ENCODE assay signal across 11 mouse cellular contexts in genomic region chr4:131483958-131484605, GRCm38 (mm10).
DNase-seq lines count a peak whose midpoint lies in the region; ATAC-seq and TF ChIP-seq lines count a peak whose summit lies in the region.
"Had no signal": no experiment of that assay in that cellular context is flagged by ENCODE, and none has a peak within 500 bp of the region (broad histone marks: within the 10 kb centered on the region; RNA-seq: fewer than 3 reads in every experiment).

No protein-coding gene starts in this region.

- no peaks in the 10 kb centered on the region for H3K79me2 ChIP-seq in heart, adult 2 months (replicated peaks; ENCODE audit: control insufficient read depth, insufficient read depth, low read length)

- TF ChIP-seq POLR2A in heart, adult 2 months (IDR thresholded peaks at IDR 0.05; ENCODE audit: insufficient read depth, low read depth, low read length) = no peak

- no peak for TF ChIP-seq EP300 in heart, adult 2 months (IDR thresholded peaks at IDR 0.05; ENCODE audit: insufficient read depth, low read depth, low read length)

- peak overlapping the region; percentile 60 for H3K4me3 ChIP-seq in E14TG2a.4 (replicated peaks; ENCODE audit: low read length)
- no peak overlapping the region for H3K4me3 ChIP-seq in hindbrain, embryonic 13.5 days
- no peak overlapping the region for H3K4me3 ChIP-seq in midbrain, embryonic 12.5 days
- no peak overlapping the region for H3K4me3 ChIP-seq in heart, adult 2 months

- H3K36me3 ChIP-seq in E14TG2a.4 (ENCODE audit: insufficient read depth, low read length) = no peaks in the 10 kb centered on the region
- no peaks in the 10 kb centered on the region for H3K36me3 ChIP-seq in hindbrain, embryonic 13.5 days
- no peaks in the 10 kb centered on the region for H3K36me3 ChIP-seq in midbrain, embryonic 12.5 days
- H3K36me3 ChIP-seq in heart, adult 2 months (ENCODE audit: control insufficient read depth, insufficient read depth, low read length) = no peaks in the 10 kb centered on the region

- H3K27me3 ChIP-seq in E14TG2a.4 (ENCODE audit: insufficient read depth, low read length) = peaks cover 27% of the 10 kb centered on the region
- H3K27me3 ChIP-seq in hindbrain, embryonic 13.5 days = no peaks in the 10 kb centered on the region
- no peaks in the 10 kb centered on the region; the same call in 1 of the 2 replicates for H3K27me3 ChIP-seq in midbrain, embryonic 12.5 days
- H3K27me3 ChIP-seq in heart, adult 2 months (ENCODE audit: control insufficient read depth, insufficient read depth, low read length) = no peaks in the 10 kb centered on the region

- no peak for TF ChIP-seq CTCF in E14TG2a.4 (conservative IDR thresholded peaks at IDR 0.05; ENCODE audit: low read length)
- TF ChIP-seq CTCF in heart, adult 2 months (IDR thresholded peaks at IDR 0.05) = no peak

- H3K9ac ChIP-seq in hindbrain, embryonic 13.5 days = no peak overlapping the region
- no peak overlapping the region for H3K9ac ChIP-seq in midbrain, embryonic 12.5 days (replicated peaks)
- no peak overlapping the region for H3K9ac ChIP-seq in heart, adult 2 months (ENCODE audit: low read depth, low read length)
- H3K9ac ChIP-seq: liver, postnatal 0 days had no signal

- H3K4me2 ChIP-seq in hindbrain, embryonic 13.5 days = no peak overlapping the region
- no peak overlapping the region for H3K4me2 ChIP-seq in midbrain, embryonic 12.5 days (replicated peaks)

- peak overlapping the region; percentile 74 for H3K27ac ChIP-seq in hindbrain, embryonic 13.5 days
- peak overlapping the region; percentile 58 for H3K27ac ChIP-seq in midbrain, embryonic 12.5 days (replicated peaks)
- H3K27ac ChIP-seq in heart, adult 2 months = no peak overlapping the region

- H3K9me3 ChIP-seq in E14TG2a.4 (ENCODE audit: low read length) = no peaks in the 10 kb centered on the region
- H3K9me3 ChIP-seq in hindbrain, embryonic 13.5 days = no peaks in the 10 kb centered on the region
- no peaks in the 10 kb centered on the region for H3K9me3 ChIP-seq in midbrain, embryonic 12.5 days

- peaks cover 27% of the 10 kb centered on the region for H3K4me1 ChIP-seq in E14TG2a.4 (replicated peaks; ENCODE audit: low read depth, low read length)
- peaks cover 77% of the 10 kb centered on the region for H3K4me1 ChIP-seq in hindbrain, embryonic 13.5 days (replicated peaks)
- H3K4me1 ChIP-seq in midbrain, embryonic 12.5 days = peaks cover 60% of the 10 kb centered on the region
- no peaks in the 10 kb centered on the region for H3K4me1 ChIP-seq in heart, adult 2 months (ENCODE audit: control insufficient read depth, insufficient read depth, low read length)

- intact Hi-C loops in heart, adult 2 months (cut with DNase I) = no loop called here
- intact Hi-C loops in gastrocnemius, postnatal 36 days (cut with DNase I) = loop anchor here (5.0 kb wide), 1 partner anchor 353 kb away; the partner anchor contains the start of gene Ptpru

- ATAC-seq in hindbrain, embryonic 13.5 days (ENCODE audit: low FRiP score) = peak; percentile 4; the same call in 1 of the 2 replicates
- ATAC-seq in midbrain, embryonic 12.5 days (ENCODE audit: low FRiP score, low read depth) = no peak
- no peak for ATAC-seq in inflammation-experienced regulatory T-cells, adult 6 months
- ATAC-seq: liver, postnatal 0 days had no signal

- 40% methylated on average over 15 of the region's 15 CpGs for WGBS in hindbrain, embryonic 13.5 days
- 57% methylated on average over 15 of the region's 15 CpGs for WGBS in midbrain, embryonic 12.5 days
- WGBS in heart, adult 2 months = 45% methylated on average over 15 of the region's 15 CpGs

- peak; percentile 27 for DNase-seq in NIH3T3 (ENCODE audit: low read depth)
- no peak for DNase-seq in heart, adult 2 months
- no peak for DNase-seq in gastrocnemius, postnatal 36 days
- DNase-seq: heart, postnatal 36 days; layer of hippocampus, adult 9-11 months; liver, postnatal 0 days; right cerebral cortex, postnatal 14 days had no signal
